Mouse (Mus musculus): Measurements from ENCODE around the gene Adcy1. TPM values are rescaled to one million over a fixed set of nuclear protein-coding genes. Genes with fewer than 3 reads are reported as not detected.

Adcy1 gene
- total and polyA plus RNA-seq, 3 experiments = 1.1 to 3.1 (median 2.5) TPM

GRCm38 (mm10) chr11:7136246-7136855 lies 73.1 kb downstream of the Adcy1 start:
- DNase-seq = no peak

- DNase-seq = no peak
Observed at GRCm38 (mm10) chr11:7138370-7138769, 75.1 kb downstream of the Adcy1 start.

- peak; percentile 42 for DNase-seq
Observed at GRCm38 (mm10) chr11:7140449-7140848, 77.2 kb downstream of the Adcy1 start.

- DNase-seq = peak; percentile 63
Observed at GRCm38 (mm10) chr11:7142725-7143124, 79.4 kb downstream of the Adcy1 start.

- peak; percentile 21 for DNase-seq
Observed at GRCm38 (mm10) chr11:7144369-7144768, 81.1 kb downstream of the Adcy1 start.

GRCm38 (mm10) chr11:7145221-7145620 lies 81.9 kb downstream of the Adcy1 start:
- DNase-seq = peak; percentile 74

- DNase-seq = no peak
Observed at GRCm38 (mm10) chr11:7147536-7147935, 84.2 kb downstream of the Adcy1 start.

GRCm38 (mm10) chr11:7147945-7148344 lies 84.7 kb downstream of the Adcy1 start:
- no peak for DNase-seq

- no peak for DNase-seq
Observed at GRCm38 (mm10) chr11:7149471-7149870, 86.2 kb downstream of the Adcy1 start.

GRCm38 (mm10) chr11:7150511-7150910 lies 87.2 kb downstream of the Adcy1 start:
- DNase-seq = no peak

GRCm38 (mm10) chr11:7152371-7152770 lies 89.1 kb downstream of the Adcy1 start:
- no peak for DNase-seq

- DNase-seq = no peak
Observed at GRCm38 (mm10) chr11:7153081-7153480, 89.8 kb downstream of the Adcy1 start.

- no peak for DNase-seq
Observed at GRCm38 (mm10) chr11:7156427-7156826, 93.1 kb downstream of the Adcy1 start.

GRCm38 (mm10) chr11:7158196-7158595 lies 94.9 kb downstream of the Adcy1 start:
- DNase-seq = no peak

GRCm38 (mm10) chr11:7160146-7160545 lies 96.9 kb downstream of the Adcy1 start:
- no peak for DNase-seq

- DNase-seq = no peak
Observed at GRCm38 (mm10) chr11:7160637-7161101, 97.4 kb downstream of the Adcy1 start.

GRCm38 (mm10) chr11:7161502-7162174 lies 98.3 kb downstream of the Adcy1 start:
- DNase-seq = no peak

GRCm38 (mm10) chr11:7164416-7164815 lies 101.1 kb downstream of the Adcy1 start:
- no peak for DNase-seq

- DNase-seq = no peak
Observed at GRCm38 (mm10) chr11:7169645-7170044, 106.4 kb downstream of the Adcy1 start.

- DNase-seq = no peak
Observed at GRCm38 (mm10) chr11:7173664-7174063, 110.4 kb downstream of the Adcy1 start.

- DNase-seq = no peak
Observed at GRCm38 (mm10) chr11:7178724-7179123, 115.4 kb downstream of the Adcy1 start.

- DNase-seq = no peak
Observed at GRCm38 (mm10) chr11:7179276-7179675, 116.0 kb downstream of the Adcy1 start.

GRCm38 (mm10) chr11:7182409-7183042 lies 119.2 kb downstream of the Adcy1 start:
- DNase-seq = no peak

Data from adrenal gland, adult 2 months (tissue).